ENCODE assay signal across 19 mouse cellular contexts in the genomic region with DNA sequence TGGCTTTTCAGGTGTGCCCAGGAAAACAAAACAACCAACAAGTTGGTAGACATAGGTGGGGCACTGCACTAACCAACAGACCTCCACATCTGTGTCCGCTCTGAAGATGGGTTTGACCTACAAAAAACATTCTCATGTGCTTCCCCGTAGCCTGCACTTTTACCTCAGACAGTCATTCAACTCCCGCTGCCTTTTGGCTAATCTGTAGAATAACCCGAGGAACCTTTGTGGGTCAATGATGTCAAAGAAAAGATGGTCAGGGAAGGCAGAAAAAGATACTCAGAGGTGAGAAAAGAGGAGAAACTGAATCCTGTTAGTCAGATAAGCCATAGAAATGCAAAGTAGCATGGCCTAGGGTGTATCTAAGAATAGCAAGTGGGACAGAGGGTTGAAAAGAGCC.
DNase-seq lines count a peak whose midpoint lies in the region; ATAC-seq lines count a peak whose summit lies in the region.
"Had no signal": no experiment of that assay in that cellular context is flagged by ENCODE, and none has a peak within 500 bp of the region (broad histone marks: within the 10 kb centered on the region; RNA-seq: fewer than 3 reads in every experiment).

No protein-coding gene starts in this region.

- ATAC-seq in monocyte, adult 5-6 weeks (replicated peaks; ENCODE audit: insufficient number of reproducible peaks, low FRiP score, low TSS enrichment, poor library complexity, severe bottlenecking) = no peak
- ATAC-seq: activated CD4-positive, CD25-positive, alpha-beta regulatory T cell, adult 4 months; forebrain, embryonic 13.5 days; forebrain, embryonic 15.5 days; forebrain, postnatal 0 days; Patski had no signal

- DNase-seq in ES-CJ7 (ENCODE audit: low read depth, low spot score) = peak; percentile 90
- peak; percentile 97 for DNase-seq in R1 (ENCODE audit: low read depth, low spot score)
- no peak for DNase-seq in retina, embryonic 14.5 days (ENCODE audit: low spot score)
- DNase-seq in cerebellum, adult 9-10 months = no peak
- DNase-seq: adrenal gland, adult 8-10 months; adrenal gland, postnatal 14 days; adrenal gland, postnatal 36 days; cerebellum, adult 11-12 months; cerebellum, adult 2 months; cerebellum, adult 9-11 months; cerebellum, postnatal 14 days; cerebellum, postnatal 36 days; embryo, embryonic 11 days; forebrain, postnatal 0 days had no signal

Comparison
In these comparisons a context has a peak if more than half of its experiments do, and no peak if none do; other contexts are left out.
1. DNase-seq: peak in ES-CJ7 (single experiment) and R1 (single experiment); none in retina, embryonic 14.5 days (single experiment) and cerebellum, adult 9-10 months (single experiment).